In the genomic region with DNA sequence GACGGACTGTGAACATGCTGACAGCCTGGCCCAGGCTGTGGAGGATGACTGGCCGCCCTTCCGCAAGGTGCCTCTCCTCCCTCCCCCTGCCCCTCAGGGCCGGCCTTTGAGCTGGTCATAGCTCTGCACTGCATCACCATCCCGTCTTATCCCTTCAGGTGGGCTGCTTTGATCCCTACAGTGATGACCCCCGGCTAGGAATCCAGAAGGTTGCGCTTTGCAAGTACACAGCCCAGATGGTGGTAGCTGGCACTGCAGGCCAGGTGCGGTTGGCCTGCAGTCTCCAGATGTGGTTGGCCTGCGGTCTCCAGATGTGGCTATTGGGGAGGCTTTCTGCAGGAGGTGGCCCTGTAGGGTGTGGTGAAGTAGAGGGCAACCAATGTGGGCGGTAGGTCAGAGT, we compare ENCODE assay signal across 16 mouse cellular contexts. TPM values are rescaled to one million over a fixed set of nuclear protein-coding genes. Genes with fewer than 3 reads are reported as not detected.
DNase-seq lines count a peak whose midpoint lies in the region; ATAC-seq lines count a peak whose summit lies in the region.
"Had no signal": no experiment of that assay in that cellular context is flagged by ENCODE, and none has a peak within 500 bp of the region (broad histone marks: within the 10 kb centered on the region; RNA-seq: fewer than 3 reads in every experiment).

No protein-coding gene starts in this region.

- no peak for ATAC-seq in kidney, embryonic 15.5 days (replicated peaks; ENCODE audit: low FRiP score)
- ATAC-seq in megakaryocyte-erythroid progenitor cell, adult 5-6 weeks (replicated peaks; ENCODE audit: low FRiP score, low TSS enrichment, poor library complexity, severe bottlenecking) = no peak
- ATAC-seq: forebrain, embryonic 16.5 days had no signal

- H3K9ac ChIP-seq in kidney, embryonic 15.5 days = no peak overlapping the region
- H3K9ac ChIP-seq: embryonic facial prominence, embryonic 12.5 days; lung, embryonic 14.5 days; midbrain, embryonic 12.5 days; neural tube, embryonic 13.5 days had no signal

- H3K4me1 ChIP-seq in kidney, embryonic 15.5 days = peaks cover 5% of the 10 kb centered on the region; the same call in 1 of the 2 replicates
- H3K4me1 ChIP-seq: embryonic facial prominence, embryonic 12.5 days had no signal

- H3K9me3 ChIP-seq in kidney, embryonic 15.5 days (replicated peaks) = no peaks in the 10 kb centered on the region
- H3K9me3 ChIP-seq: embryonic facial prominence, embryonic 12.5 days; hindbrain, embryonic 10.5 days; midbrain, embryonic 12.5 days; neural tube, embryonic 13.5 days had no signal

- WGBS in kidney, embryonic 15.5 days = 91% methylated on average over 10 of the region's 10 CpGs

- no peaks in the 10 kb centered on the region for H3K27me3 ChIP-seq in kidney, embryonic 15.5 days
- H3K27me3 ChIP-seq: embryonic facial prominence, embryonic 12.5 days; midbrain, embryonic 12.5 days; neural tube, embryonic 13.5 days had no signal

- no peak overlapping the region for H3K4me2 ChIP-seq in kidney, embryonic 15.5 days
- H3K4me2 ChIP-seq: embryonic facial prominence, embryonic 12.5 days; lung, embryonic 14.5 days; midbrain, embryonic 12.5 days; neural tube, embryonic 13.5 days had no signal

- peak; percentile 5 to 8 for DNase-seq in cerebellum, postnatal 25 days
- no peak for DNase-seq in cerebellum, postnatal 36 days
- peak; percentile 5 for DNase-seq in kidney, postnatal 10 days
- peak; percentile 37 for DNase-seq in testis, postnatal 10 days (ENCODE audit: low spot score)
- no peak for DNase-seq in testis, postnatal 14 days (ENCODE audit: low spot score)
- DNase-seq: liver; lung, embryonic 14.5 days; thymus, postnatal 14 days had no signal

- no peak overlapping the region for H3K4me3 ChIP-seq in kidney, embryonic 15.5 days (replicated peaks)
- H3K4me3 ChIP-seq: embryonic facial prominence, embryonic 12.5 days; hindbrain, embryonic 10.5 days; midbrain, embryonic 12.5 days; neural tube, embryonic 13.5 days had no signal

- no peak overlapping the region for H3K27ac ChIP-seq in kidney, embryonic 15.5 days
- H3K27ac ChIP-seq: embryonic facial prominence, embryonic 12.5 days; hindbrain, embryonic 10.5 days; macrophage; midbrain, embryonic 12.5 days; neural tube, embryonic 13.5 days had no signal

- H3K36me3 ChIP-seq in kidney, embryonic 15.5 days = peaks cover 95% of the 10 kb centered on the region

RNA-seq across cellular contexts. Expression of gene Llgl1, which starts 9.1 kb away (rescaled TPM):
- polyA plus RNA-seq in kidney, embryonic 15.5 days (2015; fragmentation: Nextera tagmentation; extraction: Ambion mirVana) = 52.6 and 61.4 TPM in 2 replicates
- total RNA-seq in megakaryocyte-erythroid progenitor cell, adult 5-6 weeks (2014; fragmentation: Nextera tagmentation) = 20.1 and 21.7 TPM in 2 replicates
- total RNA-seq in megakaryocyte-erythroid progenitor cell, adult 5-6 weeks (2017) = 3.8 and 8.0 TPM in 2 replicates

RNA-seq across cellular contexts. Expression of gene Flii, which starts 18.4 kb away (rescaled TPM):
- polyA plus RNA-seq in kidney, embryonic 15.5 days (2015; fragmentation: Nextera tagmentation; extraction: Ambion mirVana) = 78.1 and 79.0 TPM in 2 replicates
- total RNA-seq in megakaryocyte-erythroid progenitor cell, adult 5-6 weeks (2014; fragmentation: Nextera tagmentation) = 61.3 and 78.4 TPM in 2 replicates
- 85.0 and 105 TPM in 2 replicates for total RNA-seq in megakaryocyte-erythroid progenitor cell, adult 5-6 weeks (2017)

RNA-seq across cellular contexts. Expression of gene Mief2, which starts 19.6 kb away (rescaled TPM):
- polyA plus RNA-seq in kidney, embryonic 15.5 days (2015; fragmentation: Nextera tagmentation; extraction: Ambion mirVana) = 15.7 TPM in 2 replicates
- total RNA-seq in megakaryocyte-erythroid progenitor cell, adult 5-6 weeks (2014; fragmentation: Nextera tagmentation) = 3.8 and 4.4 TPM in 2 replicates
- total RNA-seq in megakaryocyte-erythroid progenitor cell, adult 5-6 weeks (2017) = 2.1 and 4.7 TPM in 2 replicates

Comparison
In these comparisons a context has a peak if more than half of its experiments do, and no peak if none do; other contexts are left out.
1. DNase-seq: peak in cerebellum, postnatal 25 days (2 of 2), kidney, postnatal 10 days (single experiment) and testis, postnatal 10 days (single experiment); none in cerebellum, postnatal 36 days (0 of 2) and testis, postnatal 14 days (single experiment).